Mouse (Mus musculus) spleen, adult 2 months (tissue): ENCODE results near the gene Slc12a8.

Source experiments
- CTCF ChIP-seq: fragments of 200-500 bp; IDR thresholded peaks from 2 replicates; pipeline ENCODE4 v1.5.1; 2011; ENCODE audit warnings: mild to moderate bottlenecking, inconsistent platforms; ENCODE audit not compliant: insufficient read depth, insufficient read length, insufficient replicate concordance; ENCODE audit errors: extremely low read depth
- POLR2A ChIP-seq: fragments of 200-500 bp; IDR thresholded peaks from 2 replicates; pipeline ENCODE4 v1.6.1; 2011; ENCODE audit warnings: low read depth, low read length, inconsistent platforms

DNA sequence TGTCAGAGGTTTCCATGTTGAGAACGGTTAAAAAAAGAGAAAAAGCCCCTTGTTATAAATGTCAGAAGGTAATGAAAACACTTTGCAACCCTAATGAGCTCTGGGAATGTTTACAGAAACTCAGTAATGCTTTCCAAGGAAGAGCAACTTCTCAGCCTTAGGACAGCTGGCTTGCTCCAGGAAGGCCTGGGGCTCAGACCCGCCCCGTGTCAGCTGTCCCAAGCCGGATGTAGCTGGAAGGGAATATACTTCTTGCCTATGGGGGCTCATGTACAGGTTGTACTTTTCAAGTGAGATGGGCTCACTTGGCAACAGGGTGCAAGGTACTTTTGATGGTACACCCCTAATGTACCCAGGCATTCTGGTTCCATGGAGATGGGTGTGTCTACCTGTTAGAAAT lies 28.4 kb downstream of the Slc12a8 start:
- no peak for TF ChIP-seq CTCF
- TF ChIP-seq POLR2A: no peak
